8 mouse cellular contexts compared by ENCODE assay signal in the genomic region with DNA sequence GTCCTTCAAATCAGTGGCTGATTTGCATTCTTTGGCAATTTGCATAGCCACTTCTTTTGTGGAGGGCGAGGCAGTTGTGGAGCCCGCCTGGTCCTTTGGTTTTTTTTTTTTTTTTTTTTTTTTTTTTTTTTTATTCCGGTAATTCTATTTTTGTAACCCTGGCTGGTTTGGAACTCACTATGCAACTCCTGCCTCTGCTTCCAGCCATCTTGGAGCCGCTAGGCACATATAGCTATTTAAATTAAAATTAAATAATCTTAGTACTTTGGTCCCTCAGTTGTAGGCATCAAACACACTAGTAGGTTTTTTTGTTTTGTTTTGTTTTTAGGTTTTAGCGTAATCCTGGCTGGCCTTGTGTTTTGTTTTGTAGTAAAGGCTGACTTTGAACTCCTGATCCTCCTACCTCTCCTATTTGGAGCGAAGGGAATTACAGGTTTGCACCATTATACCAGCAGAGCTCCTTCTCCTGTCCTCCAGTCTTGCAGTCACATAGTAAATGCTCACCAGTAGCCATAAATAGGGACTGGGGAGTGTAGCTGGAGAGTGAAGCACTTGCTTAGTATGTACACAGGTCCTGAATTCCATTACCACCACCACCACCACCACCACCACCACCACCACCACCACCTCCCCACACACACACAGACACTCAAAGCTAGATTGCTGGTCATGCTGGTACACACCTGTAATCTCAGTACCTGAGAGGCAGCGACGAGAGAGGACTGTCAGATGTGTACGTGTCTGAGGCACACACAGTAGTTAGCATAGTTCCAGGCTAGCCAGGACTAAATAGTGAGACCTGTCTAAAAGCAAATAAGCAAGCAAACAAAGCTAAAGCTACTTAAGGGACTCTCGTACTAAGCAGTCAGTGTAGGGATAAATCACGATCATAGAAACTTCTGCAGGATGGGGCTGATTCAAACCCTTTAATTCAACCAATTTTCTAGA. TPM values are rescaled to one million over a fixed set of nuclear protein-coding genes. Genes with fewer than 3 reads are reported as not detected.
DNase-seq lines count a peak whose midpoint lies in the region; ATAC-seq and TF ChIP-seq lines count a peak whose summit lies in the region.

No protein-coding gene starts in this region.

- H3K4me1 ChIP-seq in embryonic facial prominence, embryonic 12.5 days = peaks cover 8% of the 10 kb centered on the region; the same call in 1 of the 2 replicates
- peaks cover 3% of the 10 kb centered on the region; the same call in 1 of the 2 replicates for H3K4me1 ChIP-seq in intestine, embryonic 15.5 days (replicated peaks)
- peaks cover 27% of the 10 kb centered on the region for H3K4me1 ChIP-seq in neural tube, embryonic 13.5 days (replicated peaks)

- no peaks in the 10 kb centered on the region for H3K9me3 ChIP-seq in embryonic facial prominence, embryonic 12.5 days
- H3K9me3 ChIP-seq in intestine, embryonic 15.5 days = no peaks in the 10 kb centered on the region
- H3K9me3 ChIP-seq in neural tube, embryonic 13.5 days = 0 out of 2 replicates have a peak, but pooled peaks cover 4% of the 10 kb centered on the region

- H3K36me3 ChIP-seq in embryonic facial prominence, embryonic 12.5 days = no peaks in the 10 kb centered on the region
- no peaks in the 10 kb centered on the region for H3K36me3 ChIP-seq in intestine, embryonic 15.5 days
- no peaks in the 10 kb centered on the region for H3K36me3 ChIP-seq in neural tube, embryonic 13.5 days

- H3K27ac ChIP-seq in layer of hippocampus, adult 2 months = no peak overlapping the region
- H3K27ac ChIP-seq in embryonic facial prominence, embryonic 12.5 days = peak overlapping the region; percentile 72
- H3K27ac ChIP-seq in intestine, embryonic 15.5 days = peak overlapping the region; percentile 68; the same call in 1 of the 2 replicates
- peak overlapping the region; percentile 91 for H3K27ac ChIP-seq in neural tube, embryonic 13.5 days (replicated peaks)

- 0 out of 2 replicates have a peak, but pooled peaks cover 5% of the 10 kb centered on the region for H3K27me3 ChIP-seq in embryonic facial prominence, embryonic 12.5 days
- H3K27me3 ChIP-seq in intestine, embryonic 15.5 days (replicated peaks) = no peaks in the 10 kb centered on the region
- H3K27me3 ChIP-seq in neural tube, embryonic 13.5 days = no peaks in the 10 kb centered on the region

- DNase-seq in layer of hippocampus, adult 2 months (ENCODE audit: low spot score in 2 of 2) = no peak
- no peak for DNase-seq in layer of hippocampus, adult 9-10 months (ENCODE audit: low spot score)
- DNase-seq in right cerebral cortex, postnatal 25 days = no peak
- DNase-seq in left cerebral cortex, postnatal 25 days (ENCODE audit: low spot score in 2 of 2) = no peak
- no peak for DNase-seq in embryo, embryonic 10 days (ENCODE audit: low spot score)

- 32% methylated on average over 11 of the region's 11 CpGs for WGBS in embryonic facial prominence, embryonic 12.5 days
- 55% methylated on average over 11 of the region's 11 CpGs for WGBS in intestine, embryonic 15.5 days
- WGBS in neural tube, embryonic 13.5 days = 25% methylated on average over 11 of the region's 11 CpGs

- no peak for ATAC-seq in embryonic facial prominence, embryonic 12.5 days (ENCODE audit: insufficient number of reproducible peaks, insufficient read depth, low FRiP score, low TSS enrichment)
- ATAC-seq in intestine, embryonic 15.5 days = peak; percentile 34
- ATAC-seq in neural tube, embryonic 13.5 days (ENCODE audit: low read depth) = peak; percentile 25; the same call in 1 of the 2 replicates

- H3K9ac ChIP-seq in embryonic facial prominence, embryonic 12.5 days = peak overlapping the region; percentile 61
- H3K9ac ChIP-seq in intestine, embryonic 15.5 days = peak overlapping the region; percentile 56
- H3K9ac ChIP-seq in neural tube, embryonic 13.5 days = peak overlapping the region; percentile 70

- no peak for TF ChIP-seq CTCF in layer of hippocampus, adult 2 months (conservative IDR thresholded peaks at IDR 0.05)

- intact Hi-C loops in left cerebral cortex, postnatal 25 days (cut with DNase I) = no loop called here

- peak overlapping the region; percentile 46 for H3K4me3 ChIP-seq in layer of hippocampus, adult 2 months
- H3K4me3 ChIP-seq in embryonic facial prominence, embryonic 12.5 days = peak overlapping the region; percentile 40
- H3K4me3 ChIP-seq in intestine, embryonic 15.5 days (replicated peaks) = peak overlapping the region; percentile 38
- peak overlapping the region; percentile 37 for H3K4me3 ChIP-seq in neural tube, embryonic 13.5 days

- H3K4me2 ChIP-seq in embryonic facial prominence, embryonic 12.5 days (replicated peaks) = peak overlapping the region; percentile 63
- H3K4me2 ChIP-seq in intestine, embryonic 15.5 days (replicated peaks) = peak overlapping the region; percentile 72
- peak overlapping the region; percentile 60 for H3K4me2 ChIP-seq in neural tube, embryonic 13.5 days

RNA-seq across cellular contexts. Expression of a gene that starts 9.1 kb away (rescaled TPM):
- 10 to 100 TPM; 55.1 to 55.8 TPM for total RNA-seq in layer of hippocampus, adult 2 months (2021)
- 58.8 and 65.3 TPM in 2 replicates for polyA plus RNA-seq in embryonic facial prominence, embryonic 12.5 days (2016; fragmentation: Nextera tagmentation; extraction: Ambion mirVana)
- 25.4 and 26.3 TPM in 2 replicates for polyA plus RNA-seq in intestine, embryonic 15.5 days (2015; fragmentation: Nextera tagmentation; extraction: Ambion mirVana)
- 49.4 and 50.8 TPM in 2 replicates for polyA plus RNA-seq in neural tube, embryonic 13.5 days (2015; fragmentation: Nextera tagmentation; extraction: Ambion mirVana)
- total RNA-seq in left cerebral cortex, postnatal 25 days (2021) = 10 to 100 TPM; 54.6 to 57.5 TPM

RNA-seq across cellular contexts. Expression of a gene that starts 19.3 kb away (rescaled TPM):
- total RNA-seq in layer of hippocampus, adult 2 months (2021) = 10 to 100 TPM; 46.2 to 46.9 TPM
- 9.2 and 9.9 TPM in 2 replicates for polyA plus RNA-seq in embryonic facial prominence, embryonic 12.5 days (2016; fragmentation: Nextera tagmentation; extraction: Ambion mirVana)
- polyA plus RNA-seq in intestine, embryonic 15.5 days (2015; fragmentation: Nextera tagmentation; extraction: Ambion mirVana) = 4.6 and 5.0 TPM in 2 replicates
- 6.6 and 7.7 TPM in 2 replicates for polyA plus RNA-seq in neural tube, embryonic 13.5 days (2015; fragmentation: Nextera tagmentation; extraction: Ambion mirVana)
- total RNA-seq in left cerebral cortex, postnatal 25 days (2021) = 10 to 100 TPM; 30.7 to 35.7 TPM

RNA-seq across cellular contexts. Expression of a gene that starts 54.4 kb away (rescaled TPM):
- 10 to 100 TPM; 15.3 to 18.3 TPM for total RNA-seq in layer of hippocampus, adult 2 months (2021)
- polyA plus RNA-seq in embryonic facial prominence, embryonic 12.5 days (2016; fragmentation: Nextera tagmentation; extraction: Ambion mirVana) = 15.9 and 19.6 TPM in 2 replicates
- polyA plus RNA-seq in intestine, embryonic 15.5 days (2015; fragmentation: Nextera tagmentation; extraction: Ambion mirVana) = 16.9 and 18.1 TPM in 2 replicates
- polyA plus RNA-seq in neural tube, embryonic 13.5 days (2015; fragmentation: Nextera tagmentation; extraction: Ambion mirVana) = 15.2 and 15.7 TPM in 2 replicates
- 10 to 100 TPM; 11.4 to 17.4 TPM for total RNA-seq in left cerebral cortex, postnatal 25 days (2021)
